Mouse (Mus musculus): ENCODE results near the gene Kif3a. TPM values are rescaled to one million over a fixed set of nuclear protein-coding genes. Genes with fewer than 3 reads are reported as not detected.

Kif3a gene
- polyA plus RNA-seq, 1 experiment from 2014 or later: 160 TPM

- no peak overlapping the region for H3K4me2 ChIP-seq (replicated peaks)
- H3K9me3 ChIP-seq (replicated peaks): no peaks in the 10 kb centered on the region
- WGBS: 44% methylated on average over 15 of the region's 15 CpGs
- no peak overlapping the region for H3K9ac ChIP-seq
- no peak for ATAC-seq (ENCODE audit: low FRiP score)
- H3K27ac ChIP-seq: no peak overlapping the region
- no peak overlapping the region for H3K4me3 ChIP-seq
- no peaks in the 10 kb centered on the region for H3K27me3 ChIP-seq
- peaks cover 81% of the 10 kb centered on the region for H3K36me3 ChIP-seq
- H3K4me1 ChIP-seq: no peaks in the 10 kb centered on the region
These were observed 23.2 kb downstream of the Kif3a start for GRCm38 (mm10) chr11:53590368-53590768.

DNA sequence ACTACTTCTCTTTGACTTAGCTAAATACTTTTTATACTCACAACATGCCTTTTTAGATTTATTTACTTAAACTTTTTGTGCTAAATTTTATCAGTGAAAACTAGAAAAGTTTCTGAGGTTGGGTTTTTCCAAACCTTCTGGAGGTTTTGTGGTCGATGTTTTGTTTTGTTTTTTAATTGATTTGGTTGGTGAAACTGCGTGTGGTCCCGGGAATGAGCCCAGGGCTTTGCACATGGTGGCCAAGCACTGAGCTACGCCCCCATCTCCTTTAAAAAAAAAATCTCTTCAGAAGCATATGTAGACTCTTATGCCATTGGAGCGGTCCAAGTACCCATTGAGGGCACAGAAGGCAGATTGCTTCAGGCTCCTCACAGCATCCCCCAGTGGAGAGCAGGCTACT is 23.9 kb downstream of the Kif3a start:
- no peak for ATAC-seq (ENCODE audit: low FRiP score)
- no peak overlapping the region for H3K9ac ChIP-seq
- peaks cover 81% of the 10 kb centered on the region for H3K36me3 ChIP-seq
- H3K9me3 ChIP-seq (replicated peaks): no peaks in the 10 kb centered on the region
- no peak overlapping the region for H3K4me3 ChIP-seq
- no peaks in the 10 kb centered on the region for H3K27me3 ChIP-seq
- WGBS: 93% methylated on average over 5 of the region's 5 CpGs
- H3K27ac ChIP-seq: no peak overlapping the region
- H3K4me2 ChIP-seq (replicated peaks): no peak overlapping the region
- H3K4me1 ChIP-seq: no peaks in the 10 kb centered on the region

GRCm38 (mm10) chr11:53604983-53605382 is 37.8 kb downstream of the Kif3a start:
- H3K36me3 ChIP-seq: peaks cover 16% of the 10 kb centered on the region
- no peak overlapping the region for H3K27ac ChIP-seq
- H3K27me3 ChIP-seq: no peaks in the 10 kb centered on the region
- H3K4me1 ChIP-seq: peaks cover 11% of the 10 kb centered on the region
- no peak for ATAC-seq (ENCODE audit: low FRiP score)
- no peak overlapping the region for H3K9ac ChIP-seq
- no peak overlapping the region for H3K4me2 ChIP-seq (replicated peaks)
- H3K9me3 ChIP-seq (replicated peaks): no peaks in the 10 kb centered on the region
- WGBS: 91% methylated on average over 3 of the region's 3 CpGs
- no peak overlapping the region for H3K4me3 ChIP-seq

DNA sequence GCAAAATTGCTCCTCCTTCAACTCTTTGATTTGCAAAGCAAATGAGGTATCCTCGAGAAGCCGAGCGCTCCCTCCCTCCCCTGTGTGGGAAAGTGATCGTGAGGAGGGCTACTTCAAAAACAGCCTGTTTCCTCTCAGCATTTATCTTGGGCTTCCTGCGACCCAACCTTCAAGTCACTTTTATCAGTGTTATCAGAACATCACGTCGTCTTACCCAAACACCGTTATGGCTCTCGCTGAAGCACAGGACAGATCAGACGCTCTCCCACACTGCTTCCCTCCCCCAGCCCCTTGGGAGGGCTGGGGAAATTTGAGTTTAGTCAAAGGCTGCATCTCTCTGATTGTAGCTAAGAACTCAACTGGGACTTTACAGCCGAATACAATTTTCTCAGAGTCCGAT is 38.4 kb downstream of the Kif3a start:
- Histone ChIP-seq H3K27ac (no peak overlapping the region), H3K9me3 (replicated peaks) (no peaks in the 10 kb centered on the region), H3K36me3 (peaks cover 13% of the 10 kb centered on the region), H3K4me2 (replicated peaks) (peak overlapping the region; percentile 25), H3K27me3 (no peaks in the 10 kb centered on the region), H3K9ac (no peak overlapping the region), H3K4me1 (peaks cover 11% of the 10 kb centered on the region), H3K4me3 (no peak overlapping the region)
- 12% methylated on average over 12 of the region's 12 CpGs for WGBS
- no peak for ATAC-seq (ENCODE audit: low FRiP score)

- WGBS: 86% methylated on average over 6 of the region's 6 CpGs
These were observed 42.1 kb downstream of the Kif3a start for GRCm38 (mm10) chr11:53609231-53609630.

DNA sequence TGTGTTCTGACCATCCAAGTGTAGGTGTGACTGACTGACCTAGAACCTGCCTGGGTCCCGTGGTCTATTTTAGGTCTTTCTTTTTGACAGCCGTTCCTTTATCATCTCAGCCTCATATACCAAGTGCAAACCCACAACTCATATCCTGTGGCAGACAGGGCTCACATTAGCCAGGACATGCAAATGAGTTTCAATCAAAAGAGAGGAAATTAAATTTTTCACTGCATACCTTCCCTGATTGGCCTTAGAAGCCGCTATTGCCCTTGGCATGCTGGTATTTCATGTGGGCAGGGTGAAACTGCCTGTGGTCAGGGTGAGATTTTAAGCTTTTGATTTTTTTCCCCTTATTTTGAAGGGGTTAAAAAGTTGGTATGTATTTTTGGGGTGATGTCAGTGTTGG is 42.5 kb downstream of the Kif3a start:
- H3K27me3 ChIP-seq: no peaks in the 10 kb centered on the region
- no peaks in the 10 kb centered on the region for H3K9me3 ChIP-seq (replicated peaks)
- no peak overlapping the region for H3K9ac ChIP-seq
- no peak overlapping the region for H3K4me3 ChIP-seq
- H3K4me2 ChIP-seq (replicated peaks): no peak overlapping the region
- ATAC-seq (ENCODE audit: low FRiP score): no peak
- no peaks in the 10 kb centered on the region for H3K36me3 ChIP-seq
- WGBS: 85% methylated on average over 3 of the region's 3 CpGs
- H3K27ac ChIP-seq: no peak overlapping the region
- H3K4me1 ChIP-seq: peaks cover 11% of the 10 kb centered on the region

More at GRCm38 (mm10) chr11:53609231-53609630, 42.1 kb downstream of the Kif3a start:
- Histone ChIP-seq H3K4me3 (no peak overlapping the region), H3K9me3 (replicated peaks) (no peaks in the 10 kb centered on the region), H3K4me1 (peaks cover 11% of the 10 kb centered on the region), H3K27ac (no peak overlapping the region), H3K9ac (no peak overlapping the region), H3K36me3 (no peaks in the 10 kb centered on the region), H3K27me3 (no peaks in the 10 kb centered on the region), H3K4me2 (replicated peaks) (no peak overlapping the region)
- ATAC-seq (ENCODE audit: low FRiP score): no peak

DNA sequence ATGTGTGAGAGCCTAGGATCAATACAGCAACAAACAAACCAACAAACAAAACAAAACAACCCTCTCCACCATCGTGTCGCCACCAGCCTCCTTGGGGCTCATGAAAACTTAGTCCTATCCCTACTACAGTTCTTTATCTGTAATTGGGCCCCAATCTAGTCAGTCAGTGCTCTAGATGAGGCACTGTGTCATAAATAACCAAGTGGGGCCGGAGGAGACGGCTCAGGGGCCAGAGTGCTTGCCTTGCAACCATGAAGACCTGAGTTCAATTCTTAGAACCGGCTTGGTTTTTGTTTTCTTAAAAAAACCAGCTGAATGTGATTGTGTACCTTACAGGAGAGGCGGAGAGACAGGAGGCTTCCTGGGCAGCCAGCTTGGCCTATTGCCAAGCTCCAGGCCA is 48.0 kb downstream of the Kif3a start:
- Histone ChIP-seq H3K27ac (no peak overlapping the region), H3K27me3 (no peaks in the 10 kb centered on the region), H3K9me3 (replicated peaks) (no peaks in the 10 kb centered on the region), H3K4me3 (no peak overlapping the region), H3K9ac (no peak overlapping the region), H3K4me2 (replicated peaks) (no peak overlapping the region), H3K36me3 (no peaks in the 10 kb centered on the region), H3K4me1 (no peaks in the 10 kb centered on the region)
- 81% methylated on average over 6 of the region's 6 CpGs for WGBS
- no peak for ATAC-seq (ENCODE audit: low FRiP score)

GRCm38 (mm10) chr11:53615575-53615974 is 48.4 kb downstream of the Kif3a start:
- 95% methylated on average over 8 of the region's 8 CpGs for WGBS
- no peaks in the 10 kb centered on the region for H3K4me1 ChIP-seq
- no peak overlapping the region for H3K4me2 ChIP-seq (replicated peaks)
- no peak for ATAC-seq (ENCODE audit: low FRiP score)
- H3K4me3 ChIP-seq: no peak overlapping the region
- H3K9ac ChIP-seq: no peak overlapping the region
- H3K27me3 ChIP-seq: no peaks in the 10 kb centered on the region
- H3K27ac ChIP-seq: no peak overlapping the region
- H3K9me3 ChIP-seq (replicated peaks): no peaks in the 10 kb centered on the region
- no peaks in the 10 kb centered on the region for H3K36me3 ChIP-seq

- WGBS: 84% methylated on average over 8 of the region's 8 CpGs
- no peaks in the 10 kb centered on the region for H3K27me3 ChIP-seq
- ATAC-seq (ENCODE audit: low FRiP score): no peak
- H3K4me3 ChIP-seq: no peak overlapping the region
- H3K36me3 ChIP-seq: no peaks in the 10 kb centered on the region
- no peaks in the 10 kb centered on the region for H3K4me1 ChIP-seq
- H3K4me2 ChIP-seq (replicated peaks): no peak overlapping the region
- no peak overlapping the region for H3K9ac ChIP-seq
- H3K27ac ChIP-seq: no peak overlapping the region
- H3K9me3 ChIP-seq (replicated peaks): no peaks in the 10 kb centered on the region
These were observed 49.8 kb downstream of the Kif3a start for GRCm38 (mm10) chr11:53616748-53617558.

DNA sequence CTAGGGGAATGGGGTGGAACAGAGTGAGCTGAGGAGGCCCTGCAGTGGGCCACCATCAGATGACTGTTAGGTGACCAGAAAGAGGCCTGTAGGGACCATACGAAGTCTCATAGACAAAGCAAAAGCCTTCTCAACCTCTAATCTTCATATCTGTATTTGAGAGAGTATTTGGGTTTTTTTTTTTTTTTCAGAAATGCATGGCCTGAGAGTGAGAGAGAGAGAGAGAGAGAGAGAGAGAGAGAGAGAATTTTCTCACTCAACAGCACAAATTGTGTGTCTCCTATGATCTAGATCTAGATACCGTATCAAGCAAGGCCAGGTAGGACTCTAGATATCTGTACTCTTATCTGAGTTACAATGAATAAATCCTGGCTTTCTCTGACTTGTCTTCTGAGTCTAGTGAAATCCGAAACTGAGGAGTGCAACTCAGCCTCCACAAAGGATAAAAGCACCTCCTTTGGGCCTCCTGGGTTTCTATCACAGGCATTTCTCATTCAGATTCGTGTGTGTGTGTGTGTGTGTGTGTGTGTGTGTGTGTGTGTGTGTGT is 50.5 kb downstream of the Kif3a start:
- Histone ChIP-seq H3K4me2 (replicated peaks) (no peak overlapping the region), H3K4me3 (no peak overlapping the region), H3K9me3 (replicated peaks) (no peaks in the 10 kb centered on the region), H3K27me3 (no peaks in the 10 kb centered on the region), H3K36me3 (no peaks in the 10 kb centered on the region), H3K4me1 (no peaks in the 10 kb centered on the region), H3K9ac (no peak overlapping the region), H3K27ac (no peak overlapping the region)
- 69% methylated on average over 4 of the region's 4 CpGs for WGBS
- no peak for ATAC-seq (ENCODE audit: low FRiP score)

GRCm38 (mm10) chr11:53618619-53619198 is 51.5 kb downstream of the Kif3a start, which contains the start of gene Il4:
TSS of gene Il4 (minus strand) at chr11:53618669.
- 84% methylated on average over 7 of the region's 7 CpGs for WGBS
- Histone ChIP-seq H3K4me1 (no peaks in the 10 kb centered on the region), H3K4me3 (no peak within 1 kb of the TSS), H3K27me3 (no peaks in the 10 kb centered on the region), H3K36me3 (no peaks in the 10 kb centered on the region), H3K9me3 (replicated peaks) (0 out of 2 replicates have a peak, but pooled peaks cover 1% of the 10 kb centered on the region), H3K27ac (no peak within 1 kb of the TSS), H3K9ac (no peak within 1 kb of the TSS), H3K4me2 (replicated peaks) (no peak within 1 kb of the TSS)
- no peak for ATAC-seq (ENCODE audit: low FRiP score)

DNA sequence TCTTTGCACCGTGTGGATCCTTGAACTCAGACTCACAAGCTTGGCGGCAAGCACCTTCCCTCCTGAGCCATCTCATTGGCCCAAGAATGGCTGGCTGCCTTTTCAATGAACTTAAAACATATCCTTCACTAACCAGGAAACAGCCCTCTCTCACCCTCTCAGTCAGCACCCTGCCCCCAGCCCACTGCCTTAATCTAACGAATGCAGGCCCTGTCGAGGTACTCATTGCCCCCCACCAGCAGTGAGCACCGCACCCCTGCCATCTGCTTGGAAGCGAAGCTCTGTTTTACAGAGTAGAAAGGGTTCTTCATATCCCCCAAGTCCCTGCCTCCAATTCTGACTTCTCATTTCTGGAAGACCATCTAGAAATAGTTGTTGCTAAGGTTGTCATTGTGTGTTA is 52.2 kb downstream of the Kif3a start:
- Histone ChIP-seq H3K9ac (no peak overlapping the region), H3K4me1 (no peaks in the 10 kb centered on the region), H3K27me3 (no peaks in the 10 kb centered on the region), H3K27ac (no peak overlapping the region), H3K4me2 (replicated peaks) (no peak overlapping the region), H3K4me3 (no peak overlapping the region), H3K36me3 (no peaks in the 10 kb centered on the region), H3K9me3 (replicated peaks) (peaks cover 6% of the 10 kb centered on the region; the same call in 1 of the 2 replicates)
- no peak for ATAC-seq (ENCODE audit: low FRiP score)
- 70% methylated on average over 6 of the region's 6 CpGs for WGBS
